8 mouse cellular contexts compared by ENCODE assay signal in the genomic region with DNA sequence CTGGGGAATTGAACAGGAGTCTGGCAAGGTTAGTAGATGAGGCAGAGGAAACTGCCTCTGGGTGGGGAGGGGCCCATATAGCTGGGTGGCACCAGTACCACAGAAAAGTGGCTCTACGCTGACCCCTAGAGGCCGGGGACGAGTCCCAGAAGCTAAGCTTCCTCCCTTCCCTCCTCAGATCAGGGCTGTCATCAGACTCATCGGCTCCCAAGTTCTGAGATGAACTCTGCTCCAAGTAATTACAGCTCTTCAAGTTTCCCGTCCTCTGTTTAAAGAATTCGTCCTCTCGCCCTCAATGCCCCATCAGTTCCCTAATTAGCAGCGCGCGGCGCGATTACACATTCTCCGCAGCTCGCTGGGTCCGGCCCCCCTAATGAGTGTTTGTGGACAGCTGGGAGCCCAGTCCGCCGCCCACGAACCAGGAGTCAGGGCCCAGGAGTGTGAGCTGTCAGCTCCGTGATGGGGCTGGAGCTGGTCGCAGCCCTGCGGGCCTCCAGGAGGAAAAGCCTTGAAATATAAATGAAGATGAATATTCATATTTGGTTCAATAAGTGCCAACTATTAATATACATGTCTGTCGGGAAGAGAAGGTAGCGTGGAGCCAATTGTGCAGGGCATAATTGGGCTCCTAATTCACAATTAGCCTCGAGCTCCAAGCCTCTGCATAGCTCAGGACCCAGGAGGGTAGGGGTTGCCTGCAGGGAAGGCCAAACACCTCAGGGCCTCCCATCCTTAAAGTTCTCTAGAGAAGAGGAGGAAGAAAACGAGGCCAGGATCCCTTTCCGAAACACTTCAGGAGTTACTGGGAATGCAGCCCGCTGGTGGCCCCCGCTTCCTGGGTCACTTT.
DNase-seq lines count a peak whose midpoint lies in the region; ATAC-seq and TF ChIP-seq lines count a peak whose summit lies in the region.

No protein-coding gene starts in this region.

- 22% methylated on average over 28 of the region's 28 CpGs for WGBS in lung, embryonic 15.5 days

- no peak overlapping the region for H3K27ac ChIP-seq in bone marrow macrophage, adult 2 months (ENCODE audit: insufficient read depth, low read depth, low read length)
- H3K27ac ChIP-seq in lung, embryonic 15.5 days = no peak overlapping the region

- no peaks in the 10 kb centered on the region for H3K9me3 ChIP-seq in lung, embryonic 15.5 days

- no peak overlapping the region for H3K4me3 ChIP-seq in bone marrow macrophage, adult 2 months (ENCODE audit: insufficient read depth, low read length)
- H3K4me3 ChIP-seq in lung, embryonic 15.5 days = no peak overlapping the region; the same call in 1 of the 2 replicates

- peak; percentile 54 for TF ChIP-seq CTCF in bone marrow macrophage, adult 2 months (IDR thresholded peaks at IDR 0.05; ENCODE audit: low read depth, low read length)

- no peaks in the 10 kb centered on the region for H3K27me3 ChIP-seq in lung, embryonic 15.5 days

- DNase-seq in B cell, adult 2 months = peak; percentile 72
- DNase-seq in fibroblast of lung, adult 2 months (ENCODE audit: low read depth) = peak; percentile 6
- DNase-seq in heart, postnatal 14 days = peak; percentile 54 to 60
- DNase-seq in layer of hippocampus, adult 11-12 months (ENCODE audit: low spot score) = peak; percentile 63
- peak; percentile 61 for DNase-seq in ovary, postnatal 36 days (ENCODE audit: low spot score)
- peak; percentile 49 for DNase-seq in thymus, postnatal 0 days (ENCODE audit: low spot score)

- ATAC-seq in lung, embryonic 15.5 days (ENCODE audit: borderline replicate concordance, extremely low read depth, low FRiP score, low TSS enrichment) = peak; percentile 48; the same call in 1 of the 2 replicates

- H3K4me1 ChIP-seq in bone marrow macrophage, adult 2 months (ENCODE audit: control insufficient read depth, insufficient read depth, low read length) = no peaks in the 10 kb centered on the region
- peaks cover 4% of the 10 kb centered on the region; the same call in 1 of the 2 replicates for H3K4me1 ChIP-seq in lung, embryonic 15.5 days

- H3K36me3 ChIP-seq in lung, embryonic 15.5 days = no peaks in the 10 kb centered on the region

- H3K4me2 ChIP-seq in lung, embryonic 15.5 days = peak overlapping the region; percentile 40

- H3K9ac ChIP-seq in lung, embryonic 15.5 days = no peak overlapping the region

- intact Hi-C loops in heart, postnatal 14 days (cut with DNase I) = no loop called here

- TF ChIP-seq POLR2A in bone marrow macrophage, adult 2 months (IDR thresholded peaks at IDR 0.05; ENCODE audit: borderline replicate concordance, low read depth, low read length) = no peak

Comparison
In these comparisons a context has a peak if more than half of its experiments do, and no peak if none do; other contexts are left out.
1. DNase-seq: peak in every context shown above with its lines; median percentile 72 in B cell, adult 2 months; 63 in layer of hippocampus, adult 11-12 months; 61 in ovary, postnatal 36 days; 57 in heart, postnatal 14 days; 49 in thymus, postnatal 0 days; 6 in fibroblast of lung, adult 2 months.